Mouse (Mus musculus) intestine, embryonic 16.5 days (tissue): Measurements from ENCODE around the gene Trim33. TPM values are rescaled to one million over a fixed set of nuclear protein-coding genes. Genes with fewer than 3 reads are reported as not detected.

ENCODE experiments used
- ATAC-seq: fragments of 200-750 bp; cut with Nextera tagmentation; 2 replicates; pipeline ENCODE4 v1.8.0; 2017; ENCODE audit warnings: moderate TSS enrichment, moderate library complexity
- H3K27ac ChIP-seq: fragments of 300-500 bp; sonication (generic); 2 replicates; pipeline ENCODE4 v1.5.1; 2014; ENCODE audit warnings: mild to moderate bottlenecking, low read length
- H3K27me3 ChIP-seq: fragments of 300-500 bp; sonication (generic); replicated peaks from 2 replicates; pipeline ENCODE4 v1.6.1; 2014; ENCODE audit warnings: low read length, control low read depth, mixed read lengths; ENCODE audit not compliant: control insufficient read depth, insufficient read depth
- H3K36me3 ChIP-seq: fragments of 300-500 bp; sonication (generic); 2 replicates; pipeline ENCODE4 v1.6.1; 2014; ENCODE audit warnings: low read length, control low read depth; ENCODE audit not compliant: control insufficient read depth, insufficient read depth
- H3K4me1 ChIP-seq: fragments of 300-500 bp; sonication (generic); 2 replicates; pipeline ENCODE4 v1.6.1; 2014; ENCODE audit warnings: low read length, control low read depth, mixed read lengths; ENCODE audit not compliant: control insufficient read depth, insufficient read depth
- H3K4me2 ChIP-seq: fragments of 300-500 bp; sonication (generic); 2 replicates; pipeline ENCODE4 v1.6.1; 2014; ENCODE audit warnings: low read depth, low read length, control low read depth
- H3K4me3 ChIP-seq: fragments of 300-500 bp; sonication (generic); 2 replicates; pipeline ENCODE4 v1.5.1; 2014; ENCODE audit warnings: mild to moderate bottlenecking, low read length
- H3K9ac ChIP-seq: fragments of 300-500 bp; sonication (generic); 2 replicates; pipeline ENCODE4 v1.6.1; 2014; ENCODE audit warnings: low read depth, low read length
- H3K9me3 ChIP-seq: fragments of 300-500 bp; sonication (generic); 2 replicates; pipeline ENCODE4 v1.6.1; 2016; ENCODE audit warnings: low read length, control low read depth; ENCODE audit not compliant: control insufficient read depth
- WGBS: fragments of 180-500 bp; shearing (Covaris S2); extraction: QIAGEN DNeasy Blood & Tissue Kit; methylation state at CpG from one replicate; pipeline ENCODE4 v1.1.7; 2014; 5-methylcytosine and 5-hydroxymethylcytosine counted together
- polyA plus RNA-seq: library from polyadenylated mRNA; unstranded; fragments of >200 nt; fragmentation: Nextera tagmentation; extraction: Ambion mirVana; gene quantifications from 2 replicates; pipeline ENCODE4 v1.2.1, GENCODE M21; 2015

The Trim33 gene
- polyA plus RNA-seq, 1 experiment from 2014 or later: 12.3 TPM

DNA sequence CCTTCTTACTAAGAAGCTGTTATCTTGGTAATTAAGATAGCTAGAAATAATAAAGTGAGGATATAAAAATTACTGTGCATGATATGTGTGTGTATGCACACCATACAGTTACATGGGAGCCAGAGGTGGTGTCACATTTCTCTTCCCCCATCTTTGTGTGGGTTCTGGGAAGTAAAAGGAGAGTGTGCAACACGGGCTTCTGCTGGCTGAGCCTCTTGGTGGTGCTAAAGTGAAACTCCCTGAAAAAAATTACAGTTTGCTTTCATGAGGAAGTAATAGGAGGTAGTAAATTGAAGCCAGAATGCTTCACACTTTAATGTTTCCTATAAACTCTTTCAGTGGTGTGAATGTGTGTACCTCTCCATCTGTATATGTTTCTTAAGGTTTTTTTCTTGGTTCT is 56.3 kb downstream of the Trim33 start:
- Histone ChIP-seq H3K9ac (no peak overlapping the region), H3K27ac (no peak overlapping the region), H3K4me3 (no peak overlapping the region), H3K4me2 (no peak overlapping the region), H3K36me3 (0 out of 2 replicates have a peak, but pooled peaks cover 2% of the 10 kb centered on the region), H3K27me3 (no peaks in the 10 kb centered on the region), H3K4me1 (no peaks in the 10 kb centered on the region), H3K9me3 (no peaks in the 10 kb centered on the region)
- WGBS: 41% methylated on average over 1 of the region's 1 CpGs
- ATAC-seq: no peak

- 96% methylated on average over 2 of the region's 2 CpGs for WGBS
- Histone ChIP-seq H3K9ac (no peak overlapping the region), H3K4me2 (no peak overlapping the region), H3K4me3 (no peak overlapping the region), H3K4me1 (no peaks in the 10 kb centered on the region), H3K27me3 (no peaks in the 10 kb centered on the region), H3K27ac (no peak overlapping the region), H3K36me3 (0 out of 2 replicates have a peak, but pooled peaks cover 2% of the 10 kb centered on the region), H3K9me3 (no peaks in the 10 kb centered on the region)
- ATAC-seq: no peak
Observed at GRCm38 (mm10) chr3:103346658-103347057, 67.6 kb downstream of the Trim33 start.

GRCm38 (mm10) chr3:103353518-103353917 is 74.4 kb downstream of the Trim33 start:
- Histone ChIP-seq H3K4me3 (no peak overlapping the region), H3K27ac (no peak overlapping the region), H3K36me3 (0 out of 2 replicates have a peak, but pooled peaks cover 2% of the 10 kb centered on the region), H3K9ac (no peak overlapping the region), H3K9me3 (no peaks in the 10 kb centered on the region), H3K4me1 (no peaks in the 10 kb centered on the region), H3K4me2 (no peak overlapping the region), H3K27me3 (no peaks in the 10 kb centered on the region)
- 92% methylated on average over 5 of the region's 5 CpGs for WGBS
- no peak for ATAC-seq

GRCm38 (mm10) chr3:103354041-103354440 is 74.9 kb downstream of the Trim33 start:
- H3K36me3 ChIP-seq: 0 out of 2 replicates have a peak, but pooled peaks cover 2% of the 10 kb centered on the region
- no peaks in the 10 kb centered on the region for H3K9me3 ChIP-seq
- H3K9ac ChIP-seq: no peak overlapping the region
- H3K4me1 ChIP-seq: no peaks in the 10 kb centered on the region
- H3K27me3 ChIP-seq: no peaks in the 10 kb centered on the region
- WGBS: 89% methylated on average over 2 of the region's 2 CpGs
- H3K4me2 ChIP-seq: no peak overlapping the region
- ATAC-seq: no peak
- no peak overlapping the region for H3K27ac ChIP-seq
- no peak overlapping the region for H3K4me3 ChIP-seq

- Histone ChIP-seq H3K9me3 (no peaks in the 10 kb centered on the region), H3K4me1 (no peaks in the 10 kb centered on the region), H3K9ac (no peak overlapping the region), H3K27ac (no peak overlapping the region), H3K36me3 (no peaks in the 10 kb centered on the region), H3K27me3 (no peaks in the 10 kb centered on the region), H3K4me3 (no peak overlapping the region), H3K4me2 (no peak overlapping the region)
- 79% methylated on average over 7 of the region's 7 CpGs for WGBS
- ATAC-seq: no peak
Observed at GRCm38 (mm10) chr3:103361150-103361549, 82.1 kb downstream of the Trim33 start.

- 77% methylated on average over 11 of the region's 11 CpGs for WGBS
- H3K27me3 ChIP-seq: no peaks in the 10 kb centered on the region
- no peaks in the 10 kb centered on the region for H3K36me3 ChIP-seq
- H3K9me3 ChIP-seq: no peaks in the 10 kb centered on the region
- H3K9ac ChIP-seq: no peak overlapping the region
- H3K4me1 ChIP-seq: no peaks in the 10 kb centered on the region
- ATAC-seq: no peak
- H3K27ac ChIP-seq: no peak overlapping the region
- H3K4me3 ChIP-seq: no peak overlapping the region
- no peak overlapping the region for H3K4me2 ChIP-seq
Observed at GRCm38 (mm10) chr3:103364182-103364945, 85.3 kb downstream of the Trim33 start.

DNA sequence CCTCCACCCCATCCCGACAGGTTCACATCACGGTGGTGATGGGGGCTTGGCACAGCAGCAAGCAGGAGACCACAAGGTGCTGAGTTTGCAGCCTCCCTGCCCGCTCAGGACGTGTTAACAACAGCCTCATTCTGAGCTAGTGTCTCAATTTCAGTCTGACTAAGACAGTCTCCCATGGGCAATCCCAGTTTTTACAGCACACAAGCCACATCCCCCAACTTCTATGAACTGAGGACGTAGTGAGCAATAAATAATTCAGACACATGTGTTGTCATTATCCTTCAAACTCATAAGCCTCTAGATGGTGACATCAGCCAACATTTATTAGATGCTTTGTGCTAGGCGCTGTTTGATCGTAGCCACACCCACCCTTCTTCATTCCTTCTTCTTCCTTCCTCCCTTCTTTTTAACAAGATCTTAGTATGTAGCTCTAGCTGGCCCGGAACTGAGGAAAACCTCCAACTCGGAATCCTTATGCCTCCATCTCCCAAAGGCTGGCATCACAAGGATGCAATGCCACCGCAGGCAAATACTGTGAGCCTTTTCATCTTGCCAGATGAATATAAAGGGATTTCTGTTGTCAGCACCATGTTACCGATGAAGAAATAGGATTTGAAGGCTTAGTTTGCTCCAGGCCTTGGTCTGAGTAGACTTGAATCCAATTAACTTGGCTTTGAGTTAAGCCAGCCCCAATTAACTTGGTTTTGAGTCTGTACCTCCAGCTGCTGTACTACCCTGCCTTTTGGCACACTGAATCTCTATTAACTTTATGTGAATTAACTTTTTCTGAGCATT is 88.3 kb downstream of the Trim33 start:
- Histone ChIP-seq H3K4me1 (no peaks in the 10 kb centered on the region), H3K9ac (no peak overlapping the region), H3K27me3 (no peaks in the 10 kb centered on the region), H3K27ac (no peak overlapping the region), H3K9me3 (no peaks in the 10 kb centered on the region), H3K4me2 (no peak overlapping the region), H3K36me3 (no peaks in the 10 kb centered on the region), H3K4me3 (no peak overlapping the region)
- ATAC-seq: no peak
- 76% methylated on average over 11 of the region's 11 CpGs for WGBS

- Histone ChIP-seq H3K9me3 (no peaks in the 10 kb centered on the region), H3K4me3 (no peak overlapping the region), H3K27me3 (no peaks in the 10 kb centered on the region), H3K4me1 (no peaks in the 10 kb centered on the region), H3K36me3 (no peaks in the 10 kb centered on the region), H3K9ac (no peak overlapping the region), H3K27ac (no peak overlapping the region), H3K4me2 (no peak overlapping the region)
- 96% methylated on average over 3 of the region's 3 CpGs for WGBS
- ATAC-seq: no peak
Observed at GRCm38 (mm10) chr3:103368731-103369130, 89.6 kb downstream of the Trim33 start.

- Histone ChIP-seq H3K4me3 (no peak overlapping the region), H3K4me2 (no peak overlapping the region), H3K4me1 (0 out of 2 replicates have a peak, but pooled peaks cover 4% of the 10 kb centered on the region), H3K36me3 (no peaks in the 10 kb centered on the region), H3K9ac (no peak overlapping the region), H3K9me3 (no peaks in the 10 kb centered on the region), H3K27me3 (no peaks in the 10 kb centered on the region), H3K27ac (no peak overlapping the region)
- WGBS: 42% methylated on average over 8 of the region's 8 CpGs
- no peak for ATAC-seq
Observed at GRCm38 (mm10) chr3:103374028-103374427, 94.9 kb downstream of the Trim33 start.
